Mouse (Mus musculus): Measurements from ENCODE around the gene Zfp692.
"Not testable (repeated sequence)": the region's sequence is repeated elsewhere in the genome, so short reads cannot be mapped to it uniquely, and the experiment has no call there.

Zfp692 gene

GRCm38 (mm10) chr11:58357844-58358534 lies 51.1 kb downstream of the Zfp692 start:
- DNase-seq = no peak

- not testable (repeated sequence) for DNase-seq
Measured at GRCm38 (mm10) chr11:58362562-58362961, 55.7 kb downstream of the Zfp692 start.
